Mouse (Mus musculus): ENCODE data around the gene Lin7a.

- TF ChIP-seq CTCF (IDR thresholded peaks at IDR 0.05; ENCODE audit: low read depth) (no peak), EP300 (IDR thresholded peaks at IDR 0.05; ENCODE audit: low read depth) (no peak)
Observed at GRCm38 (mm10) chr10:107230081-107230850, 41.2 kb upstream of the Lin7a start.

Measured in liver, postnatal 0 days (tissue).